Mouse (Mus musculus): ENCODE measurements around the gene Sipa1. TPM values are rescaled to one million over a fixed set of nuclear protein-coding genes. Genes with fewer than 3 reads are reported as not detected.
A peak's percentile ranks its signal among the peaks of the same experiment; 100 is the strongest.

Sipa1 gene
- polyA plus RNA-seq (2015; fragmentation: Nextera tagmentation; extraction: Ambion mirVana) = 21.5 and 23.8 TPM in 2 replicates

DNA sequence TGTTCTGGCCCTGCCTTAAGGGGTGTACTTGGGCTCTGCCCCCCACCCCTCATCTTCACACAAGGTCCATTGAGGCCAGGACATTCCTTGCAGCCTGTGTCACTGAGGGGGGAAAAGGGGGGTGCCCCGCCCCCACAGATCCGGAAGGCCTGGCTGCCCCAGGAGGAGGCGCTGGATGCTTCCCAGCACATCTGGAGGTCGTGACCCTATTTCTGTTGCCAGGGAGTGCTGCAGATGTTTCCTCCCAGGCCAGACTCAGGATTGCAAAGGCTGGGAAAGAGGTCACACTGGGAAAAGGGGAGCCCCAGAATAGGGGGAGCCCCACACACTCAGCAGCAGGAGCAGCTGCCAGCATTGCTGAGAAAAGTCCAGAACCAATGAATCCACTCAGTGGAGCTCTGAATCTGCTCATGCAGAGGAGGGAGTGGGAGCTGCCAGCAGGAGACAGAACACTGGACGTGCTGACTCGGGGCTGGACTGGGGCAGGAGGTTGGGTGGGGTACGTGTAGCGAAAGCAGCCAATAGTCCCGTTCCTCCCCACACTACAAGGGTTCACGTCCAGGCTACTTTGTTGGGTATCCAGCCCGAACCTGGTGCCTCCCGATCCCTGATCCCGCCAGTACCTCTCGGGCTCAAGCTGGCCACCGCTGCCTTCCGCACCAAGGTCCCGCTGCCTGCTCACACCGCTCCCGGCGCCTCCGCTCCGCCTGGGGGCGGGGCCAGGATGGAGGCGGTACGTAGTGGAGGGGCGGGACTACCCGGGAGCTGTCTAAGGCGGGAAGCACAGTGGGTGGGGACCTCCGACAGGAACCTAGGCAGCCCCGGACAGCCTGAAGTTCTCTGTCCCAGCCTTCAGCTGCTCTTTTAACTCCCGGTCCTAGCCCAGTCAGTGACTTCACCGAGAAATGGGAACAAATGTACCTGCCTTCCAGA lies at the start of gene Sipa1:
Sipa1 (minus strand) TSS at position 727 of the 933 bp plus-strand sequence.
- peaks cover 19% of the 10 kb centered on the region for H3K36me3 ChIP-seq
- WGBS = under 1% methylated on average over 32 of the region's 32 CpGs

DNA sequence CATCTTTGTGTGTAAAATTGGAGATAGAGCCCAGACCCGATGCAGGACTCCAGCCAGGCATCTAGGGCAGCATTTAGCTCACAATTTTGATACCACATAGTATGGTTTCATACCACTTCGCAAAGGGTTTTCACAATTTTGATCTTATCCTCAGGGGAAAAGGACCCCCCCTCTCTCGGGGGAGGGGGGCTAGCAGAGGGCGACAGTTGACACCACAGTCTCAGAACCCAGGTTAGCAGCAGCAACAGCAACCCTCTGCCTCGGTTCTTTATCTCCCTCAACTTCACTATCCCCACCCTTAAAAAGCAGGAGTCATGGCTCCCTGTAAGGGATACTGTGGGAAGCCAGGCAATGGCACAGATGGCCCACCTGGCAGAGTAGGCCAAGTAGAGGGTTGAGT lies 49.7 kb upstream of the Sipa1 start:
- Histone ChIP-seq H3K4me2 (replicated peaks) (peak overlapping the region; percentile 28; the same call in 1 of the 2 replicates), H3K27me3 (replicated peaks) (no peaks in the 10 kb centered on the region)
- WGBS = 67% methylated on average over 5 of the region's 5 CpGs

More for the DNA sequence above, at the start of gene Sipa1:
- Histone ChIP-seq H3K4me2 (replicated peaks) (peak within 1 kb of the TSS; percentile 73), H3K9me3 (no peaks in the 10 kb centered on the region), H3K9ac (peak within 1 kb of the TSS; percentile 57), H3K4me3 (replicated peaks) (peak within 1 kb of the TSS; percentile 52), H3K27ac (peak within 1 kb of the TSS; percentile 94), H3K27me3 (replicated peaks) (no peaks in the 10 kb centered on the region), H3K4me1 (replicated peaks) (peaks cover 23% of the 10 kb centered on the region)
- ATAC-seq = peak; percentile 98

DNA sequence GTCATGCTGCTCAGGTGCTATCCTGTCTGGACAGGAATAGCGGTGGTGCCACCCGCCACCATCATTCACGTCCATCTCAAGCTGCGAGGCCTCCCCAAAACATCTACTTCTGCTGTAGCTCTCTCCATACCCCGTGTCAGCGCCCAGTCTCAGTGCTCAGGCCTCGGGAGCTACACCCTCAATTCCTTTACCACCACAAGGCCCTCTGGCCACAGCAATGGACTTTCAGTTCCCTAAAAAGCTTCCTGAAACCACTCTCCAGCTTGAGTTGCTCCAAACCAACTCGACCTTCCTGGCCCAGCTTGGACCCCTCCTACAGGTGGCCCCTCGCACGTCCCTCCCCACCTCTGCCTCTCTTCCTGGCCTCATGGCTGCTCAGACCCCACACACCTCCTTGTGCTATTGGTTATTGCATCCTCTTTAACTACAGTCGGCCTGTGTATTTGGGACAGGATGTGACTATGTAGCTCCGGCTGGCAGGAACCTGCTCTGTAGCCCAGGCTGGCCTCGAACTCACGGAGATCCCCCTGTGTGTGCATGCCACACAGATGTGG lies 48.5 kb upstream of the Sipa1 start:
- no peak overlapping the region for H3K4me2 ChIP-seq (replicated peaks)
- no peak overlapping the region for H3K4me3 ChIP-seq (replicated peaks)
- peaks cover 38% of the 10 kb centered on the region for H3K36me3 ChIP-seq
- no peaks in the 10 kb centered on the region for H3K27me3 ChIP-seq (replicated peaks)
- H3K4me1 ChIP-seq (replicated peaks) = peaks cover 24% of the 10 kb centered on the region
- no peak overlapping the region for H3K27ac ChIP-seq
- H3K9me3 ChIP-seq = no peaks in the 10 kb centered on the region
- H3K9ac ChIP-seq = no peak overlapping the region
- ATAC-seq = no peak
- WGBS = 92% methylated on average over 14 of the region's 14 CpGs

More for the DNA sequence above, 49.7 kb upstream of the Sipa1 start:
- H3K4me1 ChIP-seq (replicated peaks) = peaks cover 24% of the 10 kb centered on the region
- H3K9ac ChIP-seq = peak overlapping the region; percentile 1; the same call in 1 of the 2 replicates
- no peak overlapping the region for H3K4me3 ChIP-seq (replicated peaks)
- no peaks in the 10 kb centered on the region for H3K9me3 ChIP-seq
- ATAC-seq = no peak
- peaks cover 33% of the 10 kb centered on the region for H3K36me3 ChIP-seq
- H3K27ac ChIP-seq = peak overlapping the region; percentile 49; the same call in 1 of the 2 replicates

DNA sequence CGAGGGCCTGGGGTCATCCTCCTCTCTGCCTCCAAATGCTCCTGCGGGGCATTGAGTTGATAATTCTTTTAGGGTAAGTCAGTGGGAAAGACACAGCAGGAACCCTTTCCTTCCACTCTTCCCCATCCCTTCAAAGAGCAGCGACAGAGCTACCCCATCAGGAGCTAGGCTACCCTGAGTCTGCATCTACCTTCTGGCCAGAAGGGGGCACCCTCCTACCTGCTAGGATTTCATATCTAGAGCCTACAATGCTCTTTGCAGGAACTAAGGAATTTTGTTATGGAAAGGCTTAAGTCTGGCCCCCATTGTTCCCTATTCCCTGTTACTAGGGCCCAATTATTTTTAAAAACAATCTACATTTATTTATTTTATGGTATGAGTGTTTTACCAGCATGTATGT lies 47.7 kb upstream of the Sipa1 start:
- peaks cover 17% of the 10 kb centered on the region for H3K4me1 ChIP-seq (replicated peaks)
- H3K9ac ChIP-seq = no peak overlapping the region
- H3K4me2 ChIP-seq (replicated peaks) = no peak overlapping the region
- H3K36me3 ChIP-seq = peaks cover 38% of the 10 kb centered on the region
- no peaks in the 10 kb centered on the region for H3K9me3 ChIP-seq
- WGBS = 28% methylated on average over 3 of the region's 3 CpGs
- no peak overlapping the region for H3K4me3 ChIP-seq (replicated peaks)
- ATAC-seq = no peak
- H3K27me3 ChIP-seq (replicated peaks) = no peaks in the 10 kb centered on the region
- H3K27ac ChIP-seq = no peak overlapping the region

DNA sequence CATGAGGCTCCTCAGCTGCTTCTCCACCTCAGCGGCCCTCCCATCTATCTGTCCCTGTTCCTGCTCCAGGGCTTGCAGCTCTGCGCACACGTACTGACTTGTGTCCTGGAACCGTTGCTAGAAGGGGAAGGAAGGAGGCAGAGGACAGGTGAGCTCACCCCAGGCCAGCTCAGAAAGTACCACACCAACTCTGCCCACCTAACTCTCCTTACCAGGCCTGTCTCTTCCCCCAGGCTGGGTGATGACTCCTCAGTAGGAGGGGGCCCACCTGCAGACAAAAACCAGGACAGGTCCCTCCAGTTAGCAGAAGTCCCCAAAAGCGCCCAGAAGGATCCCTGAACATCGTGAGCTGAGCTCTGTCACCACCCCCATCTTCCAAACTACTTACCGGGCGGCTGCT lies 47.1 kb upstream of the Sipa1 start:
- Histone ChIP-seq H3K9me3 (no peaks in the 10 kb centered on the region), H3K36me3 (peaks cover 37% of the 10 kb centered on the region), H3K4me1 (replicated peaks) (peaks cover 18% of the 10 kb centered on the region), H3K4me2 (replicated peaks) (no peak overlapping the region), H3K4me3 (replicated peaks) (no peak overlapping the region), H3K27me3 (replicated peaks) (no peaks in the 10 kb centered on the region), H3K9ac (no peak overlapping the region), H3K27ac (no peak overlapping the region)
- no peak for ATAC-seq
- WGBS = 92% methylated on average over 8 of the region's 8 CpGs

DNA sequence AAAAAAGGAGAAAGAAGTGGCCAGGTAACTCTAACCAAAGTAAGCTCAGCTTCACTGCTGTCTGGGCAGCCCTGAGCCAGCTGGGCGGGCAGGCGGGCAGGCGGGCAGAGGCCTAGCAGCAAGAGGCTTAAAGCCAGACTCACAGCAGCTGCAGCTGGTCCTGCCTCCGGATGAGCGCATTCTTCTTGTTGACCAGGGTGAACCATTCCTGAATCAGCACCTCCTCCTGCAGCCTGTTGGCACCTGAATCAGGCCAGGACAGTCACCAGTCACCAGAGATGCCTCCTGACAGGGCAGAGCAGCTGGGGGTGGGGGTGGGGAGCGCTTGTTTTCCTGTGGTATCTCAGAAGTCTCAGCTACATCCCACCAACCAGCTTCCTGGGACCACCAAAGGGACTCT lies 46.6 kb upstream of the Sipa1 start:
- no peaks in the 10 kb centered on the region for H3K27me3 ChIP-seq (replicated peaks)
- WGBS = 97% methylated on average over 6 of the region's 6 CpGs
- no peaks in the 10 kb centered on the region for H3K9me3 ChIP-seq
- no peak overlapping the region for H3K27ac ChIP-seq
- ATAC-seq = no peak
- no peak overlapping the region for H3K4me2 ChIP-seq (replicated peaks)
- H3K4me1 ChIP-seq (replicated peaks) = peaks cover 22% of the 10 kb centered on the region
- no peak overlapping the region for H3K9ac ChIP-seq
- H3K4me3 ChIP-seq (replicated peaks) = no peak overlapping the region
- peaks cover 34% of the 10 kb centered on the region for H3K36me3 ChIP-seq

DNA sequence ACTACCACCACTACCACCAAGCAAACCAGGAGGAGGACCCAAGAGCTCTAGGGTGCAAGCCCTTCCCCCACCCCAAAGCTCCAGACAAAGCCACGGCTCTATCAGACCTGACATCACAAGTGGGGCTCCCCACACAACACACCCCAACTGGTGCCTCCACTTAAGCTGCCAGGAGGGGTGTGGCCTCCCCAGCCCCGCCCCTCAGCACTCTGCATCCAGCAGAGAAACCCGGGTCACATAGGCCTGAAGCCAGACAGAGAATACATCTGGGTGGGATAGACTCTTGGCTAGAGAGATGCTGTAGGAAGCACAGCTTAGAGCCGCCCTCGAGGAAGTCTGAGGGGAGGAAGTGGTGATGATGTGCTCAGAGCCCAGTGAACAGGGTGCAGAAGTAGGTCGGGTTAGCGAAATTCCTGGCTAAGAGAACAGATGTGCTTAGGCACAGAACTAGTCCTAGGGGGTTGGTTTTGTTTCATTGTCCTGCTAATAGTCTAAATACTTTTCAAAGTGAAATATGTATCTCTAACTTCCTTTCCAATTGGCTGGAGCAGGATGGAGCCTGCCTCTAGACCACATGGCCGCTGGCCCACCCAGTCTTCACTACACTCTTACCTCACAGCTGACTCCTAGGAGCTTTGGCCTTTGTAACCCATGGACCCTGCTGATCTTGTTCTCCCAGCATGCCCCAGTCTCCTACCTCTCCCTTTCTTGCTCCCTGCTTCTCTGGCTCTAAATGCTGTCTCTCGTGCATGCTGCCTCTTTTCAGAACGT lies 41.5 kb upstream of the Sipa1 start:
- peak; percentile 80 for ATAC-seq
- Histone ChIP-seq H3K4me1 (replicated peaks) (peaks cover 20% of the 10 kb centered on the region), H3K4me2 (replicated peaks) (no peak overlapping the region; the same call in 1 of the 2 replicates), H3K4me3 (replicated peaks) (no peak overlapping the region), H3K36me3 (peaks cover 44% of the 10 kb centered on the region), H3K27me3 (replicated peaks) (no peaks in the 10 kb centered on the region), H3K9me3 (no peaks in the 10 kb centered on the region), H3K9ac (no peak overlapping the region), H3K27ac (peak overlapping the region; percentile 56)
- 33% methylated on average over 10 of the region's 10 CpGs for WGBS

DNA sequence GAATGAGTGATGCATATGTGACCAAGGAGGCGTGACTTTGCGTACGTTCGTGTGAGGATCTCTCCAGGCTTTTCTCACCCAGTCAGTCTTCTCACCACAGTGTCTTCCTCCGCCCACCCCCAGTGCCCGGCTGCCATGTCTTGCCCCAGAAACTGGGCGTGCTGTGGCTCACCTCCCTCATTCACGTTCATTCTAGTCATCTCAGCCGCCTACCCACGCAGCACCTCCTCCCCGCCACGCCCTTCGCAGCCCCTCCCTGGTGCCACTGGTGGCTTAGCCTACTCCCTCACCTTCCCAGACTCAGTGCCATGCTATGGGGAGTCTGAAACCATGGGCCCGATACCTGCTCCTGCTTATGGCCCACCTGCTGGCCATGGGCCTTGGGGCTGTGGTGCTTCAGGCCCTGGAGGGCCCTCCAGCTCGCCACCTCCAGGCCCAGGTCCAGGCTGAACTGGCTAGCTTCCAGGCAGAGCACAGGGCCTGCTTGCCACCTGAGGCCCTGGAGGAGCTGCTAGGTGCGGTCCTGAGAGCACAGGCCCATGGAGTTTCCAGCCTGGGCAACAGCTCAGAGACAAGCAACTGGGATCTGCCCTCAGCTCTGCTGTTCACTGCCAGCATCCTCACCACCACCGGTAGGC lies 40.8 kb upstream of the Sipa1 start, which contains the start of gene Kcnk7:
Kcnk7 (plus strand) TSS at position 205 of the 638 bp plus-strand sequence.
- H3K4me3 ChIP-seq (replicated peaks) = no peak within 1 kb of the TSS
- peak within 1 kb of the TSS; percentile 56 for H3K27ac ChIP-seq
- H3K27me3 ChIP-seq (replicated peaks) = no peaks in the 10 kb centered on the region
- no peaks in the 10 kb centered on the region for H3K9me3 ChIP-seq
- H3K4me1 ChIP-seq (replicated peaks) = peaks cover 20% of the 10 kb centered on the region
- ATAC-seq = peak; percentile 15
- 0 out of 2 replicates have a peak within 1 kb of the TSS, but pooled peaks have one; percentile 26 for H3K9ac ChIP-seq
- H3K4me2 ChIP-seq (replicated peaks) = no peak within 1 kb of the TSS; the same call in 1 of the 2 replicates
- 66% methylated on average over 17 of the region's 17 CpGs for WGBS
- peaks cover 43% of the 10 kb centered on the region for H3K36me3 ChIP-seq

DNA sequence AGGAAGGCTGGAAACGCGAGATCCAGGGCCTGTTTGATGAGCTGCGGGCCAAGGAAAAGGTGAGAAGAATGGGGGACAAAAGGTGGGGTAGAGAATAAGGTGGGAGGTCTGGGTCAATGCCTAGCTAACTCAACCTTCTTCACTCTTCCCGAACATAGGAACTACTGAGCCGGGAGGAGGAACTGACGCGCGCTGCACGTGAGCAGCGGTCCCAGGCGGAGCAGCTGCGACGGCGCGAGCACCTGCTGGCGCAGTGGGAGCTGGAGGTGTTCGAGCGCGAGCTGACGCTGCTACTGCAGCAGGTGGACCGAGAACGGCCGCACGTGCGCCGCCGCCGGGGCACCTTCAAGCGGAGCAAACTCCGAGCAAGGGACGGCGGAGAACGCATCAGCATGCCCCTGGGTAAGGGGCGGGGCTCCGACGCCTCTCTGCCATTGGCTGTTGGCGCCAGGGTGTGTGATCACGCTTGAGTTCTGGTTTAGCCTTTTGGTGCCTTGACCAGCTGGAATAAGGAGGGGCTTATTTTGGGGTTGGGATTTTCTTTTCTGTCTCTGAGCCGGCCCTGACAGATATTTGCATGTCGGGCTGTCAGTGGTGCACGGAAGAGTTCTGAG lies 32.4 kb upstream of the Sipa1 start:
- H3K27me3 ChIP-seq (replicated peaks) = no peaks in the 10 kb centered on the region
- ATAC-seq = no peak
- H3K9me3 ChIP-seq = no peaks in the 10 kb centered on the region
- H3K36me3 ChIP-seq = peaks cover 52% of the 10 kb centered on the region
- no peak overlapping the region for H3K4me2 ChIP-seq (replicated peaks)
- H3K27ac ChIP-seq = no peak overlapping the region
- H3K9ac ChIP-seq = no peak overlapping the region
- peaks cover 29% of the 10 kb centered on the region for H3K4me1 ChIP-seq (replicated peaks)
- no peak overlapping the region for H3K4me3 ChIP-seq (replicated peaks)
- WGBS = 38% methylated on average over 41 of the region's 41 CpGs

DNA sequence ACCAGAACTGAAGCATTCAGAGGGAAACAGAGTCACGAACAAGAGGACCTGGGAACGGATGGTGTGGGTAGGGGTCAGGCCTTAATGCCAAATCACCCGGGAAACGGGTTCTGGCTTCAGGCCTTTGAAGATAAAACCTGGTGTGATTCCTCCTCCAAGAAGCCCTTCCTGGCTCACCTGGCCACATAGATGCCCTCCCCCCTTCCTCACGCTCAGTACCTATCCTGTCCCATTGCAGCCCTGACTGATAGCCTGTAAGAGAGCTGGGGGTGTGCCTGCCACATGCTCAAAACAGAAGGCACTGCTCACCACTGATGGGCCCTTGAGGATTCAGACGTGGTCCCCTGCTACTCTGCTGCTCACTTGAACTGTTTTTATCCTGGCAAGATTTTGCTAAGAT lies 30.3 kb upstream of the Sipa1 start:
- peaks cover 36% of the 10 kb centered on the region for H3K36me3 ChIP-seq
- no peak overlapping the region for H3K4me3 ChIP-seq (replicated peaks)
- H3K9ac ChIP-seq = no peak overlapping the region
- no peaks in the 10 kb centered on the region for H3K27me3 ChIP-seq (replicated peaks)
- 88% methylated on average over 6 of the region's 6 CpGs for WGBS
- H3K27ac ChIP-seq = no peak overlapping the region
- H3K9me3 ChIP-seq = no peaks in the 10 kb centered on the region
- ATAC-seq = no peak
- peak overlapping the region; percentile 96 for H3K4me2 ChIP-seq (replicated peaks)
- H3K4me1 ChIP-seq (replicated peaks) = peaks cover 39% of the 10 kb centered on the region

DNA sequence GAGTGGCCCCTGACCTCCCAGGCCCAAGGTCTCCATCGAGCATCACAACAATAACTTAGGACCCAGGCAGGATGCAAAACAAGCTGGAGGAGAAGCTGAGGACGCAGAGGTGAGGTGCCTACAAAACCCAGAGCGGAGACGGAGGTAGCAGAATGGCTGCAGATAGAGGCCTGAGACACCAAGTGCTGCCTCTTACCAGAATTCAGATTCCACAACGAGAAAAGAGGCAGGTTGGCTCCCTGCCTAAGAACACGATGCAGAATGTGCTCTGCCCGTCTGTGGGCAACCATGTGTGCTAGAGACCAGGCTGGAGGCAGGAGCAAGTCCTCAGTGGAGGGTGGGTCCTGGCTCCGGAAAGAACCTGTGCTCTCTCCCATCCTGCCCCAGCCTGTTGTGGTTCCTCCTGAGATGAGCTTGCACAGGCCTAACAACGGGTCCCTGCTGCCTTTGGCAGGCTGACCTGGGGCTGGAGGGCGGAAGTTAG lies 29.4 kb upstream of the Sipa1 start:
- H3K9ac ChIP-seq = peak overlapping the region; percentile 92

More for the DNA sequence above, 29.4 kb upstream of the Sipa1 start:
- peaks cover 27% of the 10 kb centered on the region for H3K36me3 ChIP-seq
- H3K4me2 ChIP-seq (replicated peaks) = peak overlapping the region; percentile 96
- peak overlapping the region; percentile 48 for H3K27ac ChIP-seq
- H3K4me1 ChIP-seq (replicated peaks) = peaks cover 41% of the 10 kb centered on the region
- no peaks in the 10 kb centered on the region for H3K27me3 ChIP-seq (replicated peaks)
- peak overlapping the region; percentile 87 for H3K4me3 ChIP-seq (replicated peaks)
- H3K9me3 ChIP-seq = no peaks in the 10 kb centered on the region
- ATAC-seq = no peak
- WGBS = 70% methylated on average over 10 of the region's 10 CpGs

All from intestine, embryonic 15.5 days (tissue).